9 mouse cellular contexts compared by ENCODE assay signal in the genomic region with DNA sequence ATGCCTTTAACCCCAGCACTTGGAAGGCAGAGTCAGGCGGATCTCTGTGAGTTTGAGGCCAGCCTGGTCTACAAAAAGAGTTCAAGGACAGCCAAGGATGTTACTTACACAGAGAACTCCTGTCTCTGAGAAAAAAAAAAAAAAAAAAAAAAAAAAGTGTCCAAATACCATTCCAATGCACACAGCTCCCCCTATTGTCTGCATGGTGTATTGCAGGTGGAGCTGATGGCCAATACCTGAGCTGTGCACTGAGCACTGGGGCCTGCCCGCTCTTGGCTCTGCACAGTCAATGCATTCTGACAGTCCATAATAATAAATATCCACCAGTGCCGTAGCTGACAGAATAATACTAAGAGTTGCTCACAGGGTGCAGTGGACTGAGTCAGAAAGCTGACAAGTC. TPM values are rescaled to one million over a fixed set of nuclear protein-coding genes. Genes with fewer than 3 reads are reported as not detected.
DNase-seq lines count a peak whose midpoint lies in the region; ATAC-seq lines count a peak whose summit lies in the region.
"Had no signal": no experiment of that assay in that cellular context is flagged by ENCODE, and none has a peak within 500 bp of the region (broad histone marks: within the 10 kb centered on the region; RNA-seq: fewer than 3 reads in every experiment).

No protein-coding gene starts in this region.

- ATAC-seq in cerebellum, adult (ENCODE audit: insufficient number of reproducible peaks, low FRiP score, low TSS enrichment) = no peak
- ATAC-seq in neural tube, embryonic 15.5 days (ENCODE audit: low FRiP score) = no peak

- no peak overlapping the region for H3K9ac ChIP-seq in neural tube, embryonic 15.5 days (replicated peaks)
- H3K9ac ChIP-seq: stomach, embryonic 15.5 days had no signal

- no peak overlapping the region for H3K4me2 ChIP-seq in neural tube, embryonic 15.5 days
- H3K4me2 ChIP-seq: stomach, embryonic 15.5 days had no signal

- H3K27ac ChIP-seq in neural tube, embryonic 15.5 days (replicated peaks) = no peak overlapping the region
- H3K27ac ChIP-seq: stomach, embryonic 15.5 days had no signal

- peak; percentile 59 for DNase-seq in cerebellum, adult 11 months
- peak; percentile 63 for DNase-seq in neural tube, embryonic 10.5 days (ENCODE audit: extremely low spot score, low spot score)
- peak; percentile 63 for DNase-seq in cerebellum, adult 9-11 months
- peak; percentile 67 for DNase-seq in kidney, postnatal 10 days
- DNase-seq in lung, adult 18-20 months = peak; percentile 62 to 72
- peak; percentile 32 to 61 for DNase-seq in spleen, adult 18-20 months

- H3K36me3 ChIP-seq in neural tube, embryonic 15.5 days = peaks cover under 1% of the 10 kb centered on the region

- H3K4me1 ChIP-seq in neural tube, embryonic 15.5 days = peaks cover 21% of the 10 kb centered on the region

- no peaks in the 10 kb centered on the region for H3K27me3 ChIP-seq in neural tube, embryonic 15.5 days (replicated peaks)
- H3K27me3 ChIP-seq: stomach, embryonic 15.5 days had no signal

- 48% methylated on average over 3 of the region's 3 CpGs for WGBS in neural tube, embryonic 15.5 days

- no peak overlapping the region for H3K4me3 ChIP-seq in neural tube, embryonic 15.5 days (replicated peaks)
- H3K4me3 ChIP-seq: stomach, embryonic 15.5 days had no signal

- H3K9me3 ChIP-seq in neural tube, embryonic 15.5 days (replicated peaks) = no peaks in the 10 kb centered on the region
- H3K9me3 ChIP-seq: stomach, embryonic 15.5 days had no signal

RNA-seq across cellular contexts. Expression of gene 1700007K13Rik, which starts 2.2 kb away (rescaled TPM):
- polyA plus RNA-seq in neural tube, embryonic 15.5 days (2015; fragmentation: Nextera tagmentation; extraction: Ambion mirVana) = 4.4 and 5.7 TPM in 2 replicates

RNA-seq across cellular contexts. Expression of gene Mrps2, which starts 3.9 kb away (rescaled TPM):
- 51.4 and 55.5 TPM in 2 replicates for polyA plus RNA-seq in neural tube, embryonic 15.5 days (2015; fragmentation: Nextera tagmentation; extraction: Ambion mirVana)

RNA-seq across cellular contexts. Expression of gene Ppp1r26, which starts 17.3 kb away (rescaled TPM):
- 12.4 and 13.9 TPM in 2 replicates for polyA plus RNA-seq in neural tube, embryonic 15.5 days (2015; fragmentation: Nextera tagmentation; extraction: Ambion mirVana)

RNA-seq across cellular contexts. Expression of gene Gbgt1, which starts 32.8 kb away (rescaled TPM):
- 1.2 and 2.1 TPM in 2 replicates for polyA plus RNA-seq in neural tube, embryonic 15.5 days (2015; fragmentation: Nextera tagmentation; extraction: Ambion mirVana)

RNA-seq across cellular contexts. Expression of gene Gm10134, which starts 42.0 kb away (rescaled TPM):
- polyA plus RNA-seq in neural tube, embryonic 15.5 days (2015; fragmentation: Nextera tagmentation; extraction: Ambion mirVana) = 2.1 and 3.5 TPM in 2 replicates
